Mouse (Mus musculus): ENCODE data around the gene Tmem208. TPM values are rescaled to one million over a fixed set of nuclear protein-coding genes. Genes with fewer than 3 reads are reported as not detected.

Tmem208 gene
- polyA plus RNA-seq, 1 experiment = 194 TPM

DNA sequence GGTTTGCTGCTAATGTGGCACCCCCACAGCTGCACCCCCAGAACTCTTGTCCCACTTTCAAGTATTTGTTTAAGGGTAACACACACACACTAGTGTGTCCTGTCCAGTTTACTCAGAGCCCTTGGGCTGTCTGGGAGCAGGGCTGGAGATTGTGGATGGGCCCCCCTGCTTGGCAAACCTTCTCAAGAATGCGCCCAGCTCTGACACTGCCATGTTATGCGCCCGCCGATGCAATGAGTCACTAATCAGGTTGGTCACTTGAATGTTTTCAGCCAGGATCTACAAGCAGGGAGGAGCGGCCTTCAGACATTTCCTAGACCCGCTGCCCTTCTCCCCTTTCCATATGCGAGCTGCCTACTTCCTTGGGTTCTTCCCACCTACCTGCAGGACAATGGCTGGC lies 33.7 kb upstream of the Tmem208 start:
- Histone ChIP-seq H3K4me3 (ENCODE audit: control insufficient read depth, insufficient read depth, low read length) (no peak overlapping the region), H3K27me3 (ENCODE audit: control insufficient read depth, insufficient read depth, low read length) (no peaks in the 10 kb centered on the region), H3K4me1 (replicated peaks; ENCODE audit: control insufficient read depth, insufficient read depth, low read length) (peaks cover 33% of the 10 kb centered on the region), H3K36me3 (ENCODE audit: control insufficient read depth, insufficient read depth, low read length) (no peaks in the 10 kb centered on the region), H3K27ac (ENCODE audit: control insufficient read depth, insufficient read depth, low read length) (no peak overlapping the region)
- WGBS = 97% methylated on average over 7 of the region's 7 CpGs
- no peak for TF ChIP-seq POLR2A (IDR thresholded peaks at IDR 0.05; ENCODE audit: control insufficient read depth, extremely low read depth, insufficient read depth, low read length, poor library complexity)
- TF ChIP-seq CTCF (IDR thresholded peaks at IDR 0.05; ENCODE audit: borderline replicate concordance, control insufficient read depth, extremely low read depth, insufficient read depth, low read length, poor library complexity) = no peak
- no peak for DNase-seq

- no peak for TF ChIP-seq CTCF (IDR thresholded peaks at IDR 0.05; ENCODE audit: borderline replicate concordance, control insufficient read depth, extremely low read depth, insufficient read depth, low read length, poor library complexity)
- no peak for TF ChIP-seq POLR2A (IDR thresholded peaks at IDR 0.05; ENCODE audit: control insufficient read depth, extremely low read depth, insufficient read depth, low read length, poor library complexity)
- Histone ChIP-seq H3K36me3 (ENCODE audit: control insufficient read depth, insufficient read depth, low read length) (no peaks in the 10 kb centered on the region), H3K27ac (ENCODE audit: control insufficient read depth, insufficient read depth, low read length) (no peak overlapping the region), H3K4me3 (ENCODE audit: control insufficient read depth, insufficient read depth, low read length) (no peak overlapping the region), H3K27me3 (ENCODE audit: control insufficient read depth, insufficient read depth, low read length) (no peaks in the 10 kb centered on the region), H3K4me1 (replicated peaks; ENCODE audit: control insufficient read depth, insufficient read depth, low read length) (peaks cover 36% of the 10 kb centered on the region)
- no peak for DNase-seq
- 94% methylated on average over 19 of the region's 19 CpGs for WGBS
Observed at GRCm38 (mm10) chr8:105293405-105293804, 32.7 kb upstream of the Tmem208 start.

DNA sequence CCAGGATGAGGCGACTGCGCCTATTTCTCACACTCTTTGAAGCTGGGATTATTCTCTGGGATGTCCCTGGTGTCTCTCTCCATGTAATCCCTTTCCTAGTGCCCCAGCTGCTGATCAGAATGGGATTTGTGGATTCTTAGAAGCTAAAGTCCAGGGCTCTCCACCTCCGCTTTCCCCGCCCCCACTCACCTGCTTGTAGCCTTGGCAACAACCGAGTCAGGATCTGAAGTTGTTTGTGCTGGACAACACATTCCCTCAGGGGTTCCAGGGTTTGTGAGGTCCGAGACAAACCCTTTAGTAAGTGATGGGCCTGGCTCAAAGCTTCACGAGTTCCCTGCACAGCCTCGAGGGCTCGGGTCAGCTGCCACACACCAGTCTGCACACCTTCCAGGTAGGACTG lies 31.4 kb upstream of the Tmem208 start:
- no peak for DNase-seq
- H3K27ac ChIP-seq (ENCODE audit: control insufficient read depth, insufficient read depth, low read length) = no peak overlapping the region
- H3K27me3 ChIP-seq (ENCODE audit: control insufficient read depth, insufficient read depth, low read length) = no peaks in the 10 kb centered on the region
- no peak for TF ChIP-seq POLR2A (IDR thresholded peaks at IDR 0.05; ENCODE audit: control insufficient read depth, extremely low read depth, insufficient read depth, low read length, poor library complexity)
- no peak for TF ChIP-seq CTCF (IDR thresholded peaks at IDR 0.05; ENCODE audit: borderline replicate concordance, control insufficient read depth, extremely low read depth, insufficient read depth, low read length, poor library complexity)
- peaks cover 36% of the 10 kb centered on the region for H3K4me1 ChIP-seq (replicated peaks; ENCODE audit: control insufficient read depth, insufficient read depth, low read length)
- H3K4me3 ChIP-seq (ENCODE audit: control insufficient read depth, insufficient read depth, low read length) = no peak overlapping the region
- H3K36me3 ChIP-seq (ENCODE audit: control insufficient read depth, insufficient read depth, low read length) = peaks cover 4% of the 10 kb centered on the region
- whole genome bisulfite sequencing = 86% methylated on average over 9 of the region's 9 CpGs

GRCm38 (mm10) chr8:105295256-105295655 lies 30.9 kb upstream of the Tmem208 start:
- H3K27me3 ChIP-seq (ENCODE audit: control insufficient read depth, insufficient read depth, low read length) = no peaks in the 10 kb centered on the region
- H3K4me3 ChIP-seq (ENCODE audit: control insufficient read depth, insufficient read depth, low read length) = no peak overlapping the region
- TF ChIP-seq CTCF (IDR thresholded peaks at IDR 0.05; ENCODE audit: borderline replicate concordance, control insufficient read depth, extremely low read depth, insufficient read depth, low read length, poor library complexity) (no peak), POLR2A (IDR thresholded peaks at IDR 0.05; ENCODE audit: control insufficient read depth, extremely low read depth, insufficient read depth, low read length, poor library complexity) (no peak)
- peaks cover 36% of the 10 kb centered on the region for H3K4me1 ChIP-seq (replicated peaks; ENCODE audit: control insufficient read depth, insufficient read depth, low read length)
- 54% methylated on average over 11 of the region's 11 CpGs for WGBS
- peaks cover 8% of the 10 kb centered on the region for H3K36me3 ChIP-seq (ENCODE audit: control insufficient read depth, insufficient read depth, low read length)
- H3K27ac ChIP-seq (ENCODE audit: control insufficient read depth, insufficient read depth, low read length) = no peak overlapping the region
- no peak for DNase-seq

DNA sequence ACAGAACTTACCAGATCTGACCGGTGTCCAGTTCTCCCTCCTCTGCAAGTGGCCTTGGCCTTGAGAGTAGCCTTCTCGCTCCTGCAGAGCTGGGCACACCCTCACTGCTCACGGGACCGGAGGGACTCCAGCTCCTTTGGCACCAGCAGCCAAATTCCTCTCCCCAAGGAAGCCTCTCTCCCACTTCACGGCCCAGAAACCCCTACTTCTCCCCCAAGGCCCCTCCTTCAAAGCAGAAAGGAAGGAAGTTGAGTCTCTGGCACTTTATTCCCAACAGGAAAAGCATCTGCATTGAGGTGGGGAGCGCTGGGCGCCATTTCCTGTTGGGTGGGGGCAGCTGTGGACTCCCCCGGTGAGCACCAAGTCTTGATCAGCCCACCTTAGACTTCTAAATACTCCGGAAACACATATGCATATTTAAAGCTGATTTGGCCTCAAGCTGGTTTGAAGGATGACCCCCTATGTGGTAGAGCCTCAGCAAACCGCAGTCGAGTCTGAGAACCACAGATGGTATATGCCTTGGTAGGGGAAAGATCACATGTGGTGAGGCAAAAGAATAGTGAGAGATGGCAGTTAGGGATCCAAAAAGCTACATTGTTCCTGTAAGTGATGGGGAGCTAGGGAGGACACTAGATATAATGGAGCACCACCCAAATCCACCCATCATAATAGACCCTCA lies 30.1 kb upstream of the Tmem208 start, which contains the start of gene Exoc3l:
TSS of gene Exoc3l (minus strand) at position 207 of the 679 bp plus-strand sequence.
- no peak for DNase-seq
- peaks cover 32% of the 10 kb centered on the region for H3K4me1 ChIP-seq (replicated peaks; ENCODE audit: control insufficient read depth, insufficient read depth, low read length)
- 8% methylated on average over 11 of the region's 11 CpGs for WGBS
- H3K27me3 ChIP-seq (ENCODE audit: control insufficient read depth, insufficient read depth, low read length) = no peaks in the 10 kb centered on the region
- peak within 1 kb of the TSS; percentile 45 for H3K27ac ChIP-seq (ENCODE audit: control insufficient read depth, insufficient read depth, low read length)
- no peak for TF ChIP-seq POLR2A (IDR thresholded peaks at IDR 0.05; ENCODE audit: control insufficient read depth, extremely low read depth, insufficient read depth, low read length, poor library complexity)
- no peak for TF ChIP-seq CTCF (IDR thresholded peaks at IDR 0.05; ENCODE audit: borderline replicate concordance, control insufficient read depth, extremely low read depth, insufficient read depth, low read length, poor library complexity)
- H3K36me3 ChIP-seq (ENCODE audit: control insufficient read depth, insufficient read depth, low read length) = peaks cover 12% of the 10 kb centered on the region
- no peak within 1 kb of the TSS for H3K4me3 ChIP-seq (ENCODE audit: control insufficient read depth, insufficient read depth, low read length)

GRCm38 (mm10) chr8:105297511-105298192 lies 28.5 kb upstream of the Tmem208 start, which contains the start of gene E2f4:
E2f4 (plus strand) TSS chr8:105297663.
- Histone ChIP-seq H3K27ac (ENCODE audit: control insufficient read depth, insufficient read depth, low read length) (peak within 1 kb of the TSS; percentile 92), H3K36me3 (ENCODE audit: control insufficient read depth, insufficient read depth, low read length) (peaks cover 27% of the 10 kb centered on the region), H3K4me3 (ENCODE audit: control insufficient read depth, insufficient read depth, low read length) (peak within 1 kb of the TSS; percentile 86), H3K27me3 (ENCODE audit: control insufficient read depth, insufficient read depth, low read length) (no peaks in the 10 kb centered on the region), H3K4me1 (replicated peaks; ENCODE audit: control insufficient read depth, insufficient read depth, low read length) (peaks cover 32% of the 10 kb centered on the region)
- DNase-seq = peak; percentile 89
- no peak for TF ChIP-seq CTCF (IDR thresholded peaks at IDR 0.05; ENCODE audit: borderline replicate concordance, control insufficient read depth, extremely low read depth, insufficient read depth, low read length, poor library complexity)
- TF ChIP-seq POLR2A (IDR thresholded peaks at IDR 0.05; ENCODE audit: control insufficient read depth, extremely low read depth, insufficient read depth, low read length, poor library complexity) = peak; percentile 82
- under 1% methylated on average over 58 of the region's 58 CpGs for WGBS

All from thymus, adult 2 months (tissue).